Mouse (Mus musculus) cortical plate, adult 2 months (tissue): ENCODE results near the gene Pygo1. TPM values are rescaled to one million over a fixed set of nuclear protein-coding genes. Genes with fewer than 3 reads are reported as not detected.

Experiments
- H3K27ac ChIP-seq: fragments of 200-500 bp; 2 replicates; pipeline ENCODE4 v1.5.1; 2012; ENCODE audit warnings: low read length, control low read depth, inconsistent platforms; ENCODE audit not compliant: insufficient read depth
- H3K4me1 ChIP-seq: fragments of 200-500 bp; 2 replicates; pipeline ENCODE4 v1.6.1; 2011; ENCODE audit warnings: low read length; ENCODE audit not compliant: control insufficient read depth, insufficient read depth
- H3K4me3 ChIP-seq: fragments of 200-500 bp; 2 replicates; pipeline ENCODE4 v1.5.1; 2011; ENCODE audit warnings: mild to moderate bottlenecking, low read length, control low read depth; ENCODE audit not compliant: insufficient read depth
- CTCF ChIP-seq: fragments of 200-500 bp; IDR thresholded peaks from 2 replicates; pipeline ENCODE4 v1.5.1; 2011; ENCODE audit warnings: mild to moderate bottlenecking, control low read depth, low read length; ENCODE audit not compliant: insufficient read depth; ENCODE audit errors: extremely low read depth
- POLR2A ChIP-seq: fragments of 200-500 bp; IDR thresholded peaks from 2 replicates; pipeline ENCODE4 v1.6.1; 2011; ENCODE audit warnings: mild to moderate bottlenecking, low read length, control low read depth; ENCODE audit not compliant: insufficient read depth; ENCODE audit errors: extremely low read depth
- polyA plus RNA-seq: library from polyadenylated mRNA; depleted of rRNA; stranded (reverse); fragments of >200 nt; gene quantifications from 2 replicates; pipeline ENCODE4 v1.2.3, GENCODE M21; 2012; rRNA removed

Pygo1 gene
- polyA plus RNA-seq, 1 experiment = 7.7 TPM

DNA sequence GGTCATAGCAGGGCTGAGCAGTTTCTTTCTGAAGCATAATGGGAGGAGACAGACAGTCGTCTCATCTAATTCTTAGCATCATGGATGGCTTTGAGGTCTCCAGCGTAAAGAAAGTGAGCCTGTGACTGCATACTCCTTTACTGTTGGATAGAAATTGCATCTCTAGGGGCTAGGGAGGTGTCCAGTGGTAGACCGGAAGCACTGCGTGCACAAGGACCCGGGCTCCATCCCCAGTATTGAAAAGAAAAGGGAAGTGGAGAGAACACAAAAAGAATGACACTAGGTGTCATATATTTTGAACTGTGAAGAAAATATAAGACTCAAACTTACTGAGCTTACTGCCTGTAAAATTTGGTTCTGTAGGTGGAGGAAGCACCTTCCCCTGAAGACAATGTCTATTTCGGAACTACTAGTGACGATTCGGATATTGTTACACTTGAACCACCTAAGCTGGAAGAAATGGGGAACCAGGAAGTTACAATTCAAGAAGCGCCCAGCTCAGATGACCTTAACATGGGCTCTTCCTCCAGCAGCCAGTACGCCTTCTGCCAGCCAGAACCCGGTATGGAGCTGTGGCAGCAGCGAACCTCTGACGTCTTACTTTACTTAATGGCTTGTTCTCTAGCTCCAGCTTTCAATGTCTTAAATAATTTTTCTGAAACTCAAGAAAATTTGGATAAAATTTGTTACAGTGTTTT, 76.0 kb downstream of the Pygo1 start:
- Histone ChIP-seq H3K27ac (no peak overlapping the region), H3K4me1 (no peaks in the 10 kb centered on the region), H3K4me3 (no peak overlapping the region)
- TF ChIP-seq CTCF (no peak), POLR2A (no peak)

Other genes starting within 250 kb of the Pygo1 start
- gene Prtg, start 118.8 kb upstream of the Pygo1 start, polyA plus RNA-seq = 0.84 and 0.93 TPM in 2 replicates
- 1.7 and 2.0 TPM in 2 replicates for gene Dyx1c1, start 33.1 kb downstream of the Pygo1 start, polyA plus RNA-seq
- gene Gm44503, start 33.2 kb downstream of the Pygo1 start, polyA plus RNA-seq = not detected in 2 replicates
- 16.6 and 18.3 TPM in 2 replicates for gene Ccpg1os, start 59.7 kb downstream of the Pygo1 start, polyA plus RNA-seq
- gene Ccpg1, start 59.8 kb downstream of the Pygo1 start, polyA plus RNA-seq = 70.8 and 81.8 TPM in 2 replicates
- gene Pigb, start 114.7 kb downstream of the Pygo1 start, polyA plus RNA-seq = 17.0 and 20.1 TPM in 2 replicates
- 2.8 and 3.0 TPM in 2 replicates for gene Rab27a, start 119.2 kb downstream of the Pygo1 start, polyA plus RNA-seq
- gene Khdc3, start 176.2 kb downstream of the Pygo1 start, polyA plus RNA-seq = 0.27 and 0.40 TPM in 2 replicates
- not detected in 2 replicates for gene Gm20509, start 176.8 kb downstream of the Pygo1 start, polyA plus RNA-seq
- gene Rsl24d1, start 187.8 kb downstream of the Pygo1 start, polyA plus RNA-seq = 60.9 and 61.2 TPM in 2 replicates